Mouse (Mus musculus): ENCODE data around the gene C1qtnf5.

GRCm38 (mm10) chr9:44086960-44087359, 20.1 kb upstream of the C1qtnf5 start:
- TF ChIP-seq POLR2A (IDR thresholded peaks at IDR 0.05; ENCODE audit: borderline replicate concordance, insufficient read depth, low read length), result 0 out of 2 replicates have a peak, but pooled peaks have one; percentile 23
- no peak for TF ChIP-seq CTCF (IDR thresholded peaks at IDR 0.05; ENCODE audit: borderline replicate concordance, insufficient read depth, low read depth, low read length)

Measured in cerebellum, adult 2 months (tissue).